Mouse (Mus musculus): ENCODE results near the gene Dhx8. TPM values are rescaled to one million over a fixed set of nuclear protein-coding genes. Genes with fewer than 3 reads are reported as not detected.

Dhx8 gene
- polyA plus RNA-seq, 1 experiment: 37.6 TPM

DNA sequence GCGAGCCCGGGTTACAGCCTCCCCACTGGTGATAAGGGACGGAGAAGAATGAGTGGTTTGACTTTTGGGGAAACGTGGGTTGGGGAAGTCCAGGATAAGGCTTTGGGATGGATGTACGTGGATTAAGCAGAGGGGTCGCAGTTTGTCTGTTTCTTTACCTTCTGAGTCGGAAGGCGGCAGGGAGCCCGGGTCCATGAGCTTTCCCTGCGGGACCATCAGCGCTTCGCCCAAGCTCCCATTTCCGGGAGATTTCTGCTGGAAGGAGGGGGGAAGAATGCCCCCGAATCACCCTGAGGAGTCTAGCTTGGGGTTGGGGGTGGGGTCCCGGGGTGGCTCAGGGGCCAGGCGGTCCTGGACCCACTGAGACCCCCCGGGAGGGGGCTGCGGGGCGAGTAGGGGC, 51.4 kb downstream of the Dhx8 start:
- Histone ChIP-seq H3K4me1 (ENCODE audit: control insufficient read depth, insufficient read depth, low read length) (peaks cover 17% of the 10 kb centered on the region), H3K9ac (ENCODE audit: low read depth, poor library complexity, severe bottlenecking) (peak overlapping the region; percentile 89), H3K36me3 (ENCODE audit: control insufficient read depth, insufficient read depth, low read length, poor library complexity, severe bottlenecking) (no peaks in the 10 kb centered on the region), H3K27ac (ENCODE audit: insufficient read depth, low read length) (peak overlapping the region; percentile 75), H3K27me3 (ENCODE audit: control insufficient read depth, insufficient read depth, low read length, poor library complexity, severe bottlenecking) (no peaks in the 10 kb centered on the region), H3K9me3 (replicated peaks; ENCODE audit: control insufficient read depth, insufficient read depth, low read length, poor library complexity, severe bottlenecking) (no peaks in the 10 kb centered on the region), H3K4me3 (ENCODE audit: low read depth, low read length) (peak overlapping the region; percentile 71)
- TF ChIP-seq EP300 (IDR thresholded peaks at IDR 0.05; ENCODE audit: insufficient read depth, low read depth, low read length) (no peak), POLR2A (IDR thresholded peaks at IDR 0.05; ENCODE audit: insufficient read depth, low read length) (no peak), CTCF (IDR thresholded peaks at IDR 0.05; ENCODE audit: low read depth, low read length) (no peak)

DNA sequence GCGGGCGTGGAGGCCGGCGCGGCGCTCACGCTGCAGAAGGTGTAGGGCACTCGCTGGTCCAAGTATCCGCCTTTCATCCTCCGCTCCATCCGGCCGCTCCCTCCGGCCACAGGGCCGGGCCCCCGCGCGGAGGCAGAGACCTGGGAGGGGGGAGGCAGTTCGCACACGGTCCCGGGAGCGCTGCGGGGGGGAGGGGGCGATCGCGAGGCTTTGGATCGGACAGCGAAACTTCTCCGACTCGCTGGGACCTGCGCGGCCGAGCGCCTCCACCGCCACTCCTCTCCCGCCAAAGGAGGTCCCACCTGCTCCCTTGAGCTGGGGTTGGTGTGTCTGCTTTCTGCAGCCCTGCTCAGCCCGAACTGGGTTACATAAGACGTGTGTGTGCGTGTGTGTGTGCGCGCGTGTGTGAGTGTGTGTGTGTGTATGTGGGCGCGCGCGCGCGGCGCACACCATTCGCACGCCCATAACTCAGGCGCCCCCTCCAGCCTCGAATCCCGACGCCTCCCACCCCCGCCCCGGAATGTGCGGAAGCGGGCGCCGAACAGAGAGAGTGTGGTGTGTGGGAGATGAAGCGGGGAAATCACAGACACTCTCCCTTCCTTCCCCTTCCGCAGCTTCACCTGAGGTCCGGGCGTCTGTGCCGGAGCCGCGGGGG, 51.9 kb downstream of the Dhx8 start:
- Histone ChIP-seq H3K27me3 (ENCODE audit: control insufficient read depth, insufficient read depth, low read length, poor library complexity, severe bottlenecking) (no peaks in the 10 kb centered on the region), H3K4me3 (ENCODE audit: low read depth, low read length) (peak overlapping the region; percentile 76), H3K4me1 (ENCODE audit: control insufficient read depth, insufficient read depth, low read length) (peaks cover 17% of the 10 kb centered on the region), H3K27ac (ENCODE audit: insufficient read depth, low read length) (peak overlapping the region; percentile 88), H3K9ac (ENCODE audit: low read depth, poor library complexity, severe bottlenecking) (peak overlapping the region; percentile 89), H3K36me3 (ENCODE audit: control insufficient read depth, insufficient read depth, low read length, poor library complexity, severe bottlenecking) (no peaks in the 10 kb centered on the region), H3K9me3 (replicated peaks; ENCODE audit: control insufficient read depth, insufficient read depth, low read length, poor library complexity, severe bottlenecking) (no peaks in the 10 kb centered on the region)
- TF ChIP-seq EP300 (IDR thresholded peaks at IDR 0.05; ENCODE audit: insufficient read depth, low read depth, low read length) (no peak), POLR2A (IDR thresholded peaks at IDR 0.05; ENCODE audit: insufficient read depth, low read length) (no peak)

DNA sequence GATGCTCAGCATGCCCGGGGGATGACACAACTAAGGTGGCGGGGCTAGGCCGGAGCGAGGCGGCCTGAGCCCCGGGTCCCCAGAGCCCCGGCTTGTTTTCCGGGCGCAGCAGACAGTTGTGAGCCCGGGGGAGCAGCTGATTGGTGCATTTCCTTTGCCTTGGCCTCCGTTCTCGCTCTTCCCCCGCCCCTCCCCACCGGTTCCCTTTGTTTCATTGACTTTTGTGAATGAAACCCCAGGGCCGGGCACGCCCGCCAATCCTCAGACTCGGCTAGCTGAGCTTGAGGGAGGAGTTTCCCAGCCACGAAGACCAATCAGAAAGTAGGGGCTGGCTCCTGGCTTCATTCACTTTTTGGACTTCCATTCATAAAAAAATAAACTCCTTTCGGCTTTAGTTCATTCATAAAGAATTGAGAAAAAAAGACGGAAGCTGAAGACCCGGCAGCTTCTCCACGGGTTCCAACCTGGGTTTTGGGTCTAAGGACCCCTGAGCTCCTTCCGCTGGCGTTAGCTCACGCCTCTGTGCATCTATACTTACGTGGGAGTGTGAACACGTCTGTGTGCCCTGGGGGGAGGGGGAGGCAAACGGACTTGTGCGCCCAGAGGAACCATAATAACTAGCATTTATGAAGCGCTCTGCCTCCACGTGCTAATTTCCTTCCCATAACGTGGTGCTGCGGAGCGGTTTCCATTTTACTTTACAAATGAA, 52.6 kb downstream of the Dhx8 start, which contains the start of gene Etv4:
Gene Etv4 (minus strand): TSS at position 229 of the 709 bp plus-strand sequence.
- no peak for TF ChIP-seq POLR2A (IDR thresholded peaks at IDR 0.05; ENCODE audit: insufficient read depth, low read length)
- TF ChIP-seq EP300 (IDR thresholded peaks at IDR 0.05; ENCODE audit: insufficient read depth, low read depth, low read length): no peak
- TF ChIP-seq CTCF (IDR thresholded peaks at IDR 0.05; ENCODE audit: low read depth, low read length): no peak
- H3K4me1 ChIP-seq (ENCODE audit: control insufficient read depth, insufficient read depth, low read length): peaks cover 17% of the 10 kb centered on the region
- H3K4me3 ChIP-seq (ENCODE audit: low read depth, low read length): peak within 1 kb of the TSS; percentile 76
- peak within 1 kb of the TSS; percentile 89 for H3K9ac ChIP-seq (ENCODE audit: low read depth, poor library complexity, severe bottlenecking)
- peak within 1 kb of the TSS; percentile 88 for H3K27ac ChIP-seq (ENCODE audit: insufficient read depth, low read length)
- no peaks in the 10 kb centered on the region for H3K27me3 ChIP-seq (ENCODE audit: control insufficient read depth, insufficient read depth, low read length, poor library complexity, severe bottlenecking)
- no peaks in the 10 kb centered on the region for H3K36me3 ChIP-seq (ENCODE audit: control insufficient read depth, insufficient read depth, low read length, poor library complexity, severe bottlenecking)
- no peaks in the 10 kb centered on the region for H3K9me3 ChIP-seq (replicated peaks; ENCODE audit: control insufficient read depth, insufficient read depth, low read length, poor library complexity, severe bottlenecking)

DNA sequence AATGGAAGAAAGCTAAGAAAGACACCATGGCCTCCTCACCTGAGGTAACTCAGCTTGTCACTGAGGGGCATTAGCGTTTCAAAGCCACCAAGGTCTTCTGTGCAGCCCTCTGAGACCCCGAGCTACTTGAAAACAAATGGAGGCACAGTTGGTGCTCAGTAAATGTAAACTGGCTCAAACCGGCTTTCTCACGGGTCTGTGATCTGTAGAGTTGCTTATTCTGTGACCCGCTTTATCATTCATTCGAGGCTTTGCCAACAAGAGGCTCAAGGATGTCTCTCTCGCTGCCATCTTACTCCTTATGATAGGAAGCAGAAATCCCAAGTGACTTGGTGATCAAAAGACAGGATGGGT, 53.1 kb downstream of the Dhx8 start:
- H3K27ac ChIP-seq (ENCODE audit: insufficient read depth, low read length): peak overlapping the region; percentile 81
- H3K36me3 ChIP-seq (ENCODE audit: control insufficient read depth, insufficient read depth, low read length, poor library complexity, severe bottlenecking): no peaks in the 10 kb centered on the region
- peak overlapping the region; percentile 65 for H3K9ac ChIP-seq (ENCODE audit: low read depth, poor library complexity, severe bottlenecking)
- H3K4me1 ChIP-seq (ENCODE audit: control insufficient read depth, insufficient read depth, low read length): peaks cover 17% of the 10 kb centered on the region
- no peaks in the 10 kb centered on the region for H3K9me3 ChIP-seq (replicated peaks; ENCODE audit: control insufficient read depth, insufficient read depth, low read length, poor library complexity, severe bottlenecking)
- TF ChIP-seq POLR2A (IDR thresholded peaks at IDR 0.05; ENCODE audit: insufficient read depth, low read length) (no peak), EP300 (IDR thresholded peaks at IDR 0.05; ENCODE audit: insufficient read depth, low read depth, low read length) (no peak), CTCF (IDR thresholded peaks at IDR 0.05; ENCODE audit: low read depth, low read length) (no peak)
- no peaks in the 10 kb centered on the region for H3K27me3 ChIP-seq (ENCODE audit: control insufficient read depth, insufficient read depth, low read length, poor library complexity, severe bottlenecking)
- peak overlapping the region; percentile 32 for H3K4me3 ChIP-seq (ENCODE audit: low read depth, low read length)

DNA sequence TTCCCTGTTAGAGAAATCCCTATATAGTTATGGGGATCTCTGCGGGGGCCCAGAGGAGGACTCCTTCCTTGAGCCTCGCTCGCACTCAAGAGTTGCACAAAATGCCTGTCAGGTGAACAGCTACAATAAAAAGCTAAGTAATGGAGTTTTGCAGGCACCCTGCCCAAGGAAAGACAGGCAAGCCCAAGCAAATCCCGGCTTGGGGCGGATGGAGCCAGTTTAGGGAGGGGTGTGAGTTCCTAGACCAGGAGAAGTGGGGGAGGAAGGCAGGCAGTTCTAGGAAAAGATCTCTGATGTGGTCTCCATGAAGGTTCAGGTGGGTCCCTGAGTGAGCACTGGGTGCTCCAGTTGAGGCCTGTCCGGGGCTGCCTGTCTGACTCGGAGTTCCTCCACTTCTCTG, 53.9 kb downstream of the Dhx8 start:
- Histone ChIP-seq H3K4me1 (ENCODE audit: control insufficient read depth, insufficient read depth, low read length) (peaks cover 17% of the 10 kb centered on the region), H3K27ac (ENCODE audit: insufficient read depth, low read length) (peak overlapping the region; percentile 81), H3K27me3 (ENCODE audit: control insufficient read depth, insufficient read depth, low read length, poor library complexity, severe bottlenecking) (no peaks in the 10 kb centered on the region), H3K9me3 (replicated peaks; ENCODE audit: control insufficient read depth, insufficient read depth, low read length, poor library complexity, severe bottlenecking) (no peaks in the 10 kb centered on the region), H3K36me3 (ENCODE audit: control insufficient read depth, insufficient read depth, low read length, poor library complexity, severe bottlenecking) (no peaks in the 10 kb centered on the region), H3K9ac (ENCODE audit: low read depth, poor library complexity, severe bottlenecking) (peak overlapping the region; percentile 65), H3K4me3 (ENCODE audit: low read depth, low read length) (peak overlapping the region; percentile 2; the same call in 1 of the 2 replicates)
- TF ChIP-seq CTCF (IDR thresholded peaks at IDR 0.05; ENCODE audit: low read depth, low read length): no peak
- peak; percentile 93 for TF ChIP-seq EP300 (IDR thresholded peaks at IDR 0.05; ENCODE audit: insufficient read depth, low read depth, low read length)
- TF ChIP-seq POLR2A (IDR thresholded peaks at IDR 0.05; ENCODE audit: insufficient read depth, low read length): no peak

DNA sequence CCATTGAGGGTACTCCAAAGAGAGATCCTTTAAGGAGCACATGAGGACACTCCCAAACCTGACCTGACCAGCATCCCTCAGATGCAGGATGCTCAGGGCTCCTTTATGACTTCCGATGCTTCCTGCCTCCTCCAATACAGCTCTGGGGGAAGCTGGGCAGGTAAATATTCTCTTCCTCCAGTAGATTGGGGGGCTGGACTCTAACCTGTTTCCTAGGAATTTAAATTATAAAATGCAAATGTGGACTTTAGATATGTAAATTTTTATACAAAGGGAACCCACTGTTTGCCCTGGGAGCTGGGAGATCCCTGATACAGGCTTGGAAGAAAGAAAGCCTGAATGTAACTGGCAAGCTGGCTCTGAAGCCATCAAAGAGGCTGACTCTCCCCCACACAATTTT, 54.7 kb downstream of the Dhx8 start:
- Histone ChIP-seq H3K9me3 (replicated peaks; ENCODE audit: control insufficient read depth, insufficient read depth, low read length, poor library complexity, severe bottlenecking) (no peaks in the 10 kb centered on the region), H3K4me3 (ENCODE audit: low read depth, low read length) (peak overlapping the region; percentile 2; the same call in 1 of the 2 replicates), H3K27ac (ENCODE audit: insufficient read depth, low read length) (peak overlapping the region; percentile 81), H3K4me1 (ENCODE audit: control insufficient read depth, insufficient read depth, low read length) (peaks cover 14% of the 10 kb centered on the region), H3K9ac (ENCODE audit: low read depth, poor library complexity, severe bottlenecking) (peak overlapping the region; percentile 65), H3K27me3 (ENCODE audit: control insufficient read depth, insufficient read depth, low read length, poor library complexity, severe bottlenecking) (no peaks in the 10 kb centered on the region), H3K36me3 (ENCODE audit: control insufficient read depth, insufficient read depth, low read length, poor library complexity, severe bottlenecking) (no peaks in the 10 kb centered on the region)
- TF ChIP-seq CTCF (IDR thresholded peaks at IDR 0.05; ENCODE audit: low read depth, low read length) (no peak), EP300 (IDR thresholded peaks at IDR 0.05; ENCODE audit: insufficient read depth, low read depth, low read length) (peak; percentile 40; the same call in 1 of the 2 replicates)
